Mouse (Mus musculus): Measurements from ENCODE around the gene Ankrd34a. TPM values are rescaled to one million over a fixed set of nuclear protein-coding genes. Genes with fewer than 3 reads are reported as not detected.

Ankrd34a gene
- not detected for polyA plus RNA-seq (2014; fragmentation: Illumina TruSeq; extraction: RNeasy Lipid Tissue Mini Kit (QIAGEN cat#74804); ENCODE audit: insufficient read depth, low read depth, low replicate concordance)

DNA sequence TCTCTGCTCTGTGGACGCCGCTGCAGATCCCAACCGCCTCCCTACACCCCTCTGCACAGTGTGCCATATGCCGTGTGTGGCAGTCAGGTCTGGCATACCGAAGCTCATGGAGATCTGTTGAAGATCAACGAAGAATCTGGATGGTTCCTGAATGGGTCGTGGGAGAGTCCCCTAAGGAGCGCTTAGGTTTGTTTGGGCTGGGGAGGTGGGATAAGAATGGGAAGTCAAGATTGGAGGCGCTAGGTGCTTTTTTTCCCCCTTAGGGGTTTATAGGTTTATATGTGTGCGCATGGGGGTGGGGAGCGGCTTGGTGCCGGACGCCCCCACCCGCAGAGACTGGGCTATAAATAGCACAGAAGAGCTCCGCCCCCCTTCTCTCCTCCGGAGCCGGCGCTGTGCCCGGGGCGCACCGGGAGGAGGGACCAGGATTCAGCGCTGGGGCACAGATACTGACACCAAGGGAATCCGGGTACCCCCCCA is at the start of gene Ankrd34a:
TSS of gene Ankrd34a (plus strand) at position 409 of the 480 bp plus-strand sequence.

DNA sequence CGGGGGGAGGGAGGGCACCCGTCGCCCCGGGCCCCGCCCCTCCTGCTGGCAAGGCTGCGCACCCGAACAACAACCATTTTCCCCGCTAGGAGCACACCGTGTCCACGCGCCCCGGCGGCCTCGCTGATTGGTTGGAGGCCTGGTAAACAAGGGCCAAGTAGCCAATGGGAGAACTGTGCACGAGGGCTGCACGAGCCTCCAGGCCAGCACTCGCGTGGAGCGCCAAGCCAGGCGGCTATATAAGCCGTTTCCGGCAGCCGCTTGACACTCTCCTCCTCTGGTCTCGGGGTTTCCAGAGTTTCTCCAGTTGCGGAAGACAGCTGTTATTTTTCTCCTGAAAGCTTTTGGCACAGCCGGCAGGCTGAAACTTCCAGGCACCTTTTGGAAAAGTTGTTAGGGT is 38.7 kb upstream of the Ankrd34a start, which contains the start of gene Txnip:
TSS of gene Txnip (plus strand) at position 264 of the 400 bp plus-strand sequence.

DNA sequence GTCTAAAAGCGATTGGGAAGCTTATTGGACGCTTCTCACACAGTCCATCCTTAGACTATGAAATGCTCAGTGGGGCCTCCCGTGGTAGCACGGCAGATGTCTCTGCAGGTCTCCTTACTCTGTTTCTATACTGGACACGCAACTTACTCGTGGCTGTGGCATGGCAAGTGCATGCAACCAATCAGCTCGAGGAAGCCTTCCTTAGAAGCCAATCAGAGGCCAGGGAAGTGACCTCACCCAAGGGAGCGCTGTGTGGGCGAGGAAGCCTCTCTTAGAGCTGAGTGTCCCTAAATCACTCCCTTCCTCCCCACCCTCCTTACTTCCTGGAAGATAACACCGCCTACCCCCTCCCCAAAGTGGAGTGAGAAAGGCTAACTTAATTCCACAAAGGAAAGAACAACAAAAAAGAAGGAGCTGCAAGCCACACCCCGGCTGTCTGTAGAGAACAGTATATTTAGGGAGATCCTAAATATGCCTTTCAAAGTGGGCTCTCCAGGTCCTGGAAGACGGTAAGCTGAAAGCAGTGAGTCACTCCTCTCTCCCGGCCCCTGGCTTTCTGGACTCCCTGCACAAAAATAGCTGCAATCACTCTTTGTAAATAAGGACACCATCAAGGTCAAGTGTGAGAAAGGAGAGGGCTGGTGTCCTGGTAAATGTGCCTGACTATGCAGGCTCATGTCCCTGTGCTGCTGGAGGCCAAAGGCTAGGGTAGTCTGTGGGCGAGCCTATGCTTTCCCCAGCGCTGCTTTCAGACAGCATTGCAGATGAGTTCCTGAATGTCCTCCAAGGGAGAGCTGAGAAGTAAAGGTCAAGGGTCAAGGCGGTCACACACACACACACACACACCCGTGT is 19.5 kb upstream of the Ankrd34a start, which contains the start of gene Gm16253:
TSS of gene Gm16253 (plus strand) at position 295 of the 852 bp plus-strand sequence.

DNA sequence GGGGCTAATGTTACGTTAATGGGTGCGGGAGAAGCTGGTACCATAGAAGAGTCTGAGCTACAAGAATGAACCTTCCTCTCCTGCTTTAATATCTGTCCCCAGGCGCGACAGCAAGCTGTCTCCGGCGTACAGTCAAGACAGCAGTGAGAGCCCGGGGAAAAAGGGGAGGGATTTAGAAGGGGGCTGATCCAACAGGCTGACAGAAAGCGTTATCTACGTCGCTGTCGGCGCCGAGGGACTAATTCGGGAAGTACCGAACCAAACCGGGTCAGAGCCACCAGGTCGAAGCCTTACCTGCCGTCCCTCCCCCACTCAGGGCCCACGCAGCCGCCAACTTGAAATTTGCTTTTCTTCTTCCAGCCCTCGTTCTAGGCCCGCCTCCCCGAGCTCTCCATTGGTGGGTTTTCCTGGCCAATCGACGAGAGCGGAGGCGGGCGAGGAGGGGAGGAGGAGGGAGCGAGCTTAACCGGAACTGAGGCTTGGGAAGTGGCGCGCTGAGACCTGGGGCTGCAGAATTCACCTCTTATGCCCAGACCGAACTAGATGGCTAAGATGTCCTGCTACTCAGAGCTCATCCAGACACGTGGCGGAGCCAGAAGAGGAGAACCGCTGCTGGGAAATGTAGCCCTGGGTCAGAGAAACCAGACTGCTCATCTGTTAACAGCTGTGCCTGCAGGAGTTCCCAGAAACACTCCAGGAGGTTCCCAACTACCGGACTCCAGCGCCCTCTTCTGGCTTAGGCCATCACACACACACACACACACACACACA is 2.5 kb upstream of the Ankrd34a start, which contains the start of gene Polr3gl:
TSS of gene Polr3gl (minus strand) at position 392 of the 771 bp plus-strand sequence.

DNA sequence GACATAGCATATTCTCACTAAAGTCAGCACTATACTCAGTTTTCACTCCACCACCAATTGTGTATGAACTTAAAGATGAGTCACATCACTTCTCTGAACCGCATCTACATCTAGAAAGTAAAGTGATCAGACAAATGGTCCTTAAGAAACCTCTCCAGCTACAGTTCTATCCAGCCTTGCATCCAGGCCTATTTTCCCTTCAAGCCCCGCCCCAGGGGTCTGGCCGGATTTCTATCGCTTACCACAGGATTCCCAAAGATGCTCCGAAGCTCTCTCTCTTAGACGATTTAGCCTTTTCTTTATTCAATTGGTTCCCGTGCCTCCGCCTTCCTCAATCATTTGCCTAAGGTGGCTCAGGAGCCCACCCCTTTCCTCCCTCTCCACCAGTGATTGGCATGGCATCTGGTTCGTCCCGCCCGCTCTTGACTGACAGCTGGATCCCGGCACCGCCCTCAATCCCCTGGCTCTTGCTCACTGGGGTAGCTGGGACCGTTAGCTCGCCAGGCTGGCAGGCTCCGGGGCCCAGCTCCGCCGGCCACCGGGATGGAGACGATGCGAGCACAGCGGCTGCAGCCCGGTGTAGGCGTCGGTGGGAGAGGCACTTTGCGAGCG is 4.3 kb downstream of the Ankrd34a start, which contains the start of gene Lix1l:
TSS of gene Lix1l (plus strand) at position 511 of the 612 bp plus-strand sequence.

DNA sequence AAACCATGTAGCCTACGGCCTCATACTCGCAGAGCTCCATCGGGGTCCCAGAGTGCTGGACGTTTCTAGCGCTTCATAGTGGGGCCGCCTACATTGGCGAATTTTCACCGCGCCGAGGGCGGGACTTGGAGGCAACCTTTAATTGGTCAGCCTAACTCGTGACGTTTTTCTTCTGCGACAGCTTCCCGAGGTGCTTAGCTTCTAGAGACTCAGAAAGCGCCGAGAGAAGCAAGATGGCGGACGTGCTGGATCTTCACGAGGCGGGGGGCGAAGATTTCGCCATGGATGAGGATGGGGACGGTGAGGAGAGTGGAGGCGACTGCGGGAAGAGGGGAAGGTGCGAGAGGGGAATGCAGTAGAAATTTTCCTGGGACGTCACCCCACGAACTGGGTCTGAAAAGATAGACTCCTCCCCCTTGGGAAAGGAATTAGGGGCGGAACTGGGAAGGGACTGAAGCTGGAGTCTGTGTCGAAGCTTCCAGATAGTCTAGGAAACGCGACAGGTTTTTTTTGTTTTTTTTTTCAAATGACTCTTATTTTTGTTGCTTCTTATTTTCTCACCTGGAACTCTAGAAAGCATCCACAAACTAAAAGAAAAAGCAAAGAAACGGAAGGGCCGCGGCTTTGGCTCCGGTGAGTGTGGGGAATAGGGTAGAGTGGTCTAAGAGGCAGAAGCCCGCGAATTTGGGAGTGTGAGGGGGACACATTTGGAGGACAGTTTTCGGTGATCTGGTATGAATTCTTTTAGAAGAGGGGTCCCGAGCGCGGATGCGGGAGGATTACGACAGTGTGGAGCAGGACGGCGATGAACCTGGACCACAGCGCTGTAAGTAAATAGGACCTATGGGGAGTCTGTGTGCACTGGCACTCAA is 33.5 kb downstream of the Ankrd34a start, which contains the start of gene Rbm8a:
TSS of gene Rbm8a (plus strand) at position 205 of the 872 bp plus-strand sequence.

DNA sequence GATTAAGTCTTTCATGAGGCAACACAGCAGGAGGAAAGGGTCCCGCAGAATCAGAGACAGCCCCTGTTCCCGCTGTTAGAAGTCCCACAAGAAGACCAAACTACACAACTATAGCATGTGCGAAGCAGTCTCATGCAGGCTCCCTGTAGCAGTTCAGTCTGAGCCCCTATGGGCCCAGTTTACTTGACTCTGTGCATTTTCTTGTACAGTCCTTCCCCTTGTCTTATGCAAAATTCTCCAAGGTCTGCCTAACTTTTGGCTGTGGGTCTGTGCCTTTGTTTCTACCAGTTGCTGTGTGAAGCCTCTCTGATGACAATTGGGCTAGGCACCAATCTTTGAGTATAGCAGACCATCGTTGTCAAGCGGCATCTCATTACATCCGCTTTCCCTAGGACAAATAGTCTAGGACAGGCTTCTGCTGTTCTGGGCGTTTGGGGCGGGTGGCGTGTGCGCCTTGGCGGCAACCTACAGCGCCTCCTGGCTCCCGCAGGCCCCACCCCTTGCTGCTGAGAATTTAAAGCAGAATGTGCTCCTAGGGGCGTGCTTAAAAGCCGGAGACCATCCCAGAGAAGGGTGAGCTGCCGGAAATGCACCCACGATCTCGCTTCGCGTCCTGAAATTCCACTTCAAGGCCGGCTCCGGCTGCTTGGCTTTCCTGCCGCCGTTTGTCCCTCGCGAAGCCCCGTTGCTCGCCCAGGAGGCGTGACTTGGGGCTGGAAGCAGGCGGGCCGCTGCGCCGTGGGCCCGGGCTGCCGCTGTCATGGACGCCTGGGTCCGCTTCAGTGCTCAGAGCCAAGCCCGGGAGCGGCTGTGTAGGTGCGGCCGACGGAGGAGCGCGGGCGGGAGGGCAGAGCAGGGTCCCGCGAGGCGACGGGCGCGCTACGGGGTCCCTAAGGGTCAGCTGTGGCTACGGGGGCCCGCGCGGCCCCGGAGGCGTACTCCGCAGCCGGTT is 38.8 kb downstream of the Ankrd34a start, which contains the start of the genes Pex11b and Gm42957:
TSS of gene Pex11b (plus strand) at position 449 of the 952 bp plus-strand sequence.
TSS of gene Gm42957 (plus strand) at position 547 of the 952 bp plus-strand sequence.

DNA sequence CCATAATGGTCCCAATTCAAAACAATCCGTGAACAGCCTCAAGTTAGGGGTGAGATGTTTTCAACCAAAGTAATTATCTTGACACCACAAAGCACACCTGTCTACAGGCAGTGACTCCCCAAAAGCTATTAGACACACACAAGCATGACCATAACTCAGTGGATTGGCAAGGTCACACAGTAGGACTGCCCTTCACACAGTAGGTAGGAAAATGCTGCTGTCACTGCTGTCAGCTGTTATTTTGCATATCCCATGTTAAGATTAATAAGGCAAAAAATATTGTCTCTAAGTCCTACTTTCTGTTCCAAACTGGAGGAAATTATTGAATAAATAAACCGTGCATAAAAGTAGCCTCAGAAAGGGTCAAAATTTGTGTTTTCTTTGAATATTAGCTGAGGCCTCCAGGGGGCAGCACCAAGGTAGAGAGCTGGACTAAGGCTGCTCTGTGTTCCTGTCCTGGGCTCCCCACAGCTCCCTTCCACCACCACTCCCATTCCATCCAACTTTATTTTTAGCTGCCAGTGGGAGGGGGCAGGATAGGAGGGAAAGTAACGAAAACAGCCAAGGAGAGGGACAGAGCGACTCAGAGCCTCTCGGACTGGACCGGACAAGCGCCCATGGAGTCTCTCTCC is 48.7 kb downstream of the Ankrd34a start, which contains the start of gene Itga10:
TSS of gene Itga10 (plus strand) at position 567 of the 632 bp plus-strand sequence.

Other genes with a start within 250 kb of the Ankrd34a start
- gene BC107364, start 144.3 kb upstream of the Ankrd34a start, polyA plus RNA-seq (2014; fragmentation: Illumina TruSeq; extraction: RNeasy Lipid Tissue Mini Kit (QIAGEN cat#74804); ENCODE audit: insufficient read depth, low read depth, low replicate concordance): not detected
- gene Hfe2, start 71.5 kb upstream of the Ankrd34a start, polyA plus RNA-seq (2014; fragmentation: Illumina TruSeq; extraction: RNeasy Lipid Tissue Mini Kit (QIAGEN cat#74804); ENCODE audit: insufficient read depth, low read depth, low replicate concordance): 2.5 TPM
- 694 TPM for gene Txnip, start 38.7 kb upstream of the Ankrd34a start, polyA plus RNA-seq (2014; fragmentation: Illumina TruSeq; extraction: RNeasy Lipid Tissue Mini Kit (QIAGEN cat#74804); ENCODE audit: insufficient read depth, low read depth, low replicate concordance)
- 0.93 TPM for gene Gm16253, start 19.7 kb upstream of the Ankrd34a start, polyA plus RNA-seq (2014; fragmentation: Illumina TruSeq; extraction: RNeasy Lipid Tissue Mini Kit (QIAGEN cat#74804); ENCODE audit: insufficient read depth, low read depth, low replicate concordance)
- 42.5 TPM for gene Polr3gl, start 2.5 kb upstream of the Ankrd34a start, polyA plus RNA-seq (2014; fragmentation: Illumina TruSeq; extraction: RNeasy Lipid Tissue Mini Kit (QIAGEN cat#74804); ENCODE audit: insufficient read depth, low read depth, low replicate concordance)
- 23.9 TPM for gene Lix1l, start 4.5 kb downstream of the Ankrd34a start, polyA plus RNA-seq (2014; fragmentation: Illumina TruSeq; extraction: RNeasy Lipid Tissue Mini Kit (QIAGEN cat#74804); ENCODE audit: insufficient read depth, low read depth, low replicate concordance)
- 73.2 TPM for gene Rbm8a, start 33.3 kb downstream of the Ankrd34a start, polyA plus RNA-seq (2014; fragmentation: Illumina TruSeq; extraction: RNeasy Lipid Tissue Mini Kit (QIAGEN cat#74804); ENCODE audit: insufficient read depth, low read depth, low replicate concordance)
- 23.0 TPM for gene Pex11b, start 38.7 kb downstream of the Ankrd34a start, polyA plus RNA-seq (2014; fragmentation: Illumina TruSeq; extraction: RNeasy Lipid Tissue Mini Kit (QIAGEN cat#74804); ENCODE audit: insufficient read depth, low read depth, low replicate concordance)
- gene Gm42957, start 38.8 kb downstream of the Ankrd34a start, polyA plus RNA-seq (2014; fragmentation: Illumina TruSeq; extraction: RNeasy Lipid Tissue Mini Kit (QIAGEN cat#74804); ENCODE audit: insufficient read depth, low read depth, low replicate concordance): not detected
- 0.81 TPM for gene Itga10, start 48.9 kb downstream of the Ankrd34a start, polyA plus RNA-seq (2014; fragmentation: Illumina TruSeq; extraction: RNeasy Lipid Tissue Mini Kit (QIAGEN cat#74804); ENCODE audit: insufficient read depth, low read depth, low replicate concordance)
- 0.77 TPM for gene Ankrd35, start 73.5 kb downstream of the Ankrd34a start, polyA plus RNA-seq (2014; fragmentation: Illumina TruSeq; extraction: RNeasy Lipid Tissue Mini Kit (QIAGEN cat#74804); ENCODE audit: insufficient read depth, low read depth, low replicate concordance)
- gene Pias3, start 99.7 kb downstream of the Ankrd34a start, polyA plus RNA-seq (2014; fragmentation: Illumina TruSeq; extraction: RNeasy Lipid Tissue Mini Kit (QIAGEN cat#74804); ENCODE audit: insufficient read depth, low read depth, low replicate concordance): 13.8 TPM
- 3.0 TPM for gene Nudt17, start 111.9 kb downstream of the Ankrd34a start, polyA plus RNA-seq (2014; fragmentation: Illumina TruSeq; extraction: RNeasy Lipid Tissue Mini Kit (QIAGEN cat#74804); ENCODE audit: insufficient read depth, low read depth, low replicate concordance)
- gene Polr3c, start 131.0 kb downstream of the Ankrd34a start, polyA plus RNA-seq (2014; fragmentation: Illumina TruSeq; extraction: RNeasy Lipid Tissue Mini Kit (QIAGEN cat#74804); ENCODE audit: insufficient read depth, low read depth, low replicate concordance): 13.1 TPM
- gene Rnf115, start 131.0 kb downstream of the Ankrd34a start, polyA plus RNA-seq (2014; fragmentation: Illumina TruSeq; extraction: RNeasy Lipid Tissue Mini Kit (QIAGEN cat#74804); ENCODE audit: insufficient read depth, low read depth, low replicate concordance): 23.2 TPM
- gene Pdzk1, start 232.6 kb downstream of the Ankrd34a start, polyA plus RNA-seq (2014; fragmentation: Illumina TruSeq; extraction: RNeasy Lipid Tissue Mini Kit (QIAGEN cat#74804); ENCODE audit: insufficient read depth, low read depth, low replicate concordance): not detected
- gene Cd160, start 232.7 kb downstream of the Ankrd34a start, polyA plus RNA-seq (2014; fragmentation: Illumina TruSeq; extraction: RNeasy Lipid Tissue Mini Kit (QIAGEN cat#74804); ENCODE audit: insufficient read depth, low read depth, low replicate concordance): 0.87 TPM